Mouse (Mus musculus) intestine, postnatal 0 days (tissue): ENCODE measurements around the gene Sost. TPM values are rescaled to one million over a fixed set of nuclear protein-coding genes. Genes with fewer than 3 reads are reported as not detected.
A peak's percentile ranks its signal among the peaks of the same experiment; 100 is the strongest.

Source experiments
- ATAC-seq: fragments of 200-750 bp; cut with Nextera tagmentation; 2 replicates; pipeline ENCODE4 v1.8.0; 2017; ENCODE audit warnings: mild to moderate bottlenecking, moderate TSS enrichment, moderate library complexity
- H3K27ac ChIP-seq: fragments of 300-500 bp; sonication (generic); 2 replicates; pipeline ENCODE4 v1.5.1; 2014; ENCODE audit warnings: mild to moderate bottlenecking, low read depth, low read length, moderate library complexity
- H3K27me3 ChIP-seq: fragments of 300-500 bp; sonication (generic); replicated peaks from 2 replicates; pipeline ENCODE4 v1.6.1; 2014; ENCODE audit warnings: low read length, mixed read lengths; ENCODE audit not compliant: control insufficient read depth, insufficient read depth
- H3K36me3 ChIP-seq: fragments of 300-500 bp; sonication (generic); 2 replicates; pipeline ENCODE4 v1.6.1; 2014; ENCODE audit warnings: mild to moderate bottlenecking, moderate library complexity; ENCODE audit not compliant: control insufficient read depth, insufficient read depth
- H3K4me1 ChIP-seq: fragments of 300-500 bp; sonication (generic); replicated peaks from 2 replicates; pipeline ENCODE4 v1.6.1; 2014; ENCODE audit warnings: antibody characterized with exemption, low read length, mixed read lengths; ENCODE audit not compliant: control insufficient read depth, insufficient read depth
- H3K4me2 ChIP-seq: fragments of 300-500 bp; sonication (generic); replicated peaks from 2 replicates; pipeline ENCODE4 v1.6.1; 2014; ENCODE audit warnings: low read depth, mild to moderate bottlenecking, moderate library complexity
- H3K4me3 ChIP-seq: fragments of 300-500 bp; sonication (generic); 2 replicates; pipeline ENCODE4 v1.5.1; 2014; ENCODE audit warnings: low read depth, low read length
- H3K9ac ChIP-seq: fragments of 300-500 bp; sonication (generic); 2 replicates; pipeline ENCODE4 v1.6.1; 2014; ENCODE audit warnings: mild to moderate bottlenecking, low read depth, low read length
- H3K9me3 ChIP-seq: fragments of 300-500 bp; sonication (generic); 2 replicates; pipeline ENCODE4 v1.6.1; 2016; ENCODE audit warnings: mixed run types; ENCODE audit not compliant: control insufficient read depth
- CTCF ChIP-seq: sonication (generic); IDR thresholded peaks from 2 replicates; pipeline ENCODE4 v1.5.1; 2016; ENCODE audit warnings: low read depth, mild to moderate bottlenecking, control low read depth, antibody characterized with exemption, moderate library complexity
- WGBS: fragments of 180-500 bp; shearing (Covaris S2); extraction: QIAGEN DNeasy Blood & Tissue Kit; methylation state at CpG from one replicate; pipeline ENCODE4 v1.1.7; 2014; 5-methylcytosine and 5-hydroxymethylcytosine counted together
- polyA plus RNA-seq: library from polyadenylated mRNA; unstranded; fragments of >200 nt; fragmentation: Nextera tagmentation; extraction: Ambion mirVana; gene quantifications from 2 replicates; pipeline ENCODE4 v1.2.1, GENCODE M21; 2015

The Sost gene
- polyA plus RNA-seq, 1 experiment from 2014 or later = not detected

- TF ChIP-seq CTCF = no peak
- WGBS = 79% methylated on average over 15 of the region's 15 CpGs
- no peaks in the 10 kb centered on the region for H3K9me3 ChIP-seq
- no peak overlapping the region for H3K4me2 ChIP-seq
- H3K36me3 ChIP-seq = no peaks in the 10 kb centered on the region; the same call in 1 of the 2 replicates
- H3K4me3 ChIP-seq = no peak overlapping the region
- no peaks in the 10 kb centered on the region for H3K27me3 ChIP-seq
- H3K9ac ChIP-seq = no peak overlapping the region
- no peaks in the 10 kb centered on the region for H3K4me1 ChIP-seq
- no peak for ATAC-seq
- H3K27ac ChIP-seq = no peak overlapping the region
These were observed 42.3 kb upstream of the Sost start for GRCm38 (mm10) chr11:102008954-102009637.

DNA sequence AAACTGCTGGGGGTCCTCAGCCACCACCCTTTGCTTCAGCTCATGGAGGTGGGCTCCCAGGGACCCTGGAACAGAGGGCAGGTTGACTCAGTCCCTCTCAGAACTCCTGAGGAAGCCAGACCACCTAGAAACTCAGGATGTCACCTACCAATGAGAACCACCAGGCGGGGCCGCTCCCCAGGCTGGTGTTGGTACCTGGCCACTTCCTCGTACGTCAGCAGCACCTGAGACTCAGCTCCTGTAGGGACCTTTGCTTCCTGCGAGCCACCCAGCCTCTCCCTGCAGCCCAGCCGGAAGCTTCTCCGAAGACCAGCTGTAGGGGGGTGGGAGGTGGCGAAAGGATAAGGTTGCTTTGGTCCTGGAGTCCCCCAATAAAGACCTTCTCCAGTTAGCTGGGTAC is 41.6 kb upstream of the Sost start:
- WGBS = 63% methylated on average over 8 of the region's 8 CpGs
- no peaks in the 10 kb centered on the region for H3K27me3 ChIP-seq
- H3K4me3 ChIP-seq = no peak overlapping the region
- ATAC-seq = peak; percentile 76
- no peaks in the 10 kb centered on the region for H3K9me3 ChIP-seq
- no peaks in the 10 kb centered on the region for H3K4me1 ChIP-seq
- no peak overlapping the region for H3K4me2 ChIP-seq
- H3K36me3 ChIP-seq = no peaks in the 10 kb centered on the region; the same call in 1 of the 2 replicates
- peak; percentile 61 for TF ChIP-seq CTCF
- no peak overlapping the region; the same call in 1 of the 2 replicates for H3K9ac ChIP-seq
- H3K27ac ChIP-seq = no peak overlapping the region

- 87% methylated on average over 5 of the region's 5 CpGs for WGBS
- ATAC-seq = no peak
- TF ChIP-seq CTCF = no peak
These were observed 39.9 kb upstream of the Sost start for GRCm38 (mm10) chr11:102006688-102007087.

GRCm38 (mm10) chr11:102006271-102006670 is 39.5 kb upstream of the Sost start:
- Histone ChIP-seq H3K4me3 (no peak overlapping the region), H3K36me3 (no peaks in the 10 kb centered on the region; the same call in 1 of the 2 replicates), H3K27ac (no peak overlapping the region), H3K9me3 (no peaks in the 10 kb centered on the region), H3K27me3 (no peaks in the 10 kb centered on the region), H3K4me1 (no peaks in the 10 kb centered on the region), H3K9ac (no peak overlapping the region), H3K4me2 (no peak overlapping the region)
- ATAC-seq = 0 out of 2 replicates have a peak, but pooled peaks have one; percentile 20
- no peak for TF ChIP-seq CTCF
- 44% methylated on average over 9 of the region's 9 CpGs for WGBS

More at GRCm38 (mm10) chr11:102006688-102007087, 39.9 kb upstream of the Sost start:
- Histone ChIP-seq H3K4me3 (no peak overlapping the region), H3K9me3 (no peaks in the 10 kb centered on the region), H3K27me3 (no peaks in the 10 kb centered on the region), H3K27ac (no peak overlapping the region), H3K36me3 (no peaks in the 10 kb centered on the region; the same call in 1 of the 2 replicates), H3K4me1 (no peaks in the 10 kb centered on the region), H3K4me2 (no peak overlapping the region), H3K9ac (no peak overlapping the region)

GRCm38 (mm10) chr11:102004251-102004650 is 37.4 kb upstream of the Sost start:
- ATAC-seq = no peak
- no peak overlapping the region; the same call in 1 of the 2 replicates for H3K27ac ChIP-seq

GRCm38 (mm10) chr11:101999466-101999865 is 32.7 kb upstream of the Sost start:
- Histone ChIP-seq H3K27me3 (no peaks in the 10 kb centered on the region), H3K36me3 (peaks cover 5% of the 10 kb centered on the region; the same call in 1 of the 2 replicates), H3K27ac (peak overlapping the region; percentile 68), H3K4me1 (no peaks in the 10 kb centered on the region), H3K4me3 (no peak overlapping the region), H3K9me3 (no peaks in the 10 kb centered on the region), H3K9ac (no peak overlapping the region), H3K4me2 (no peak overlapping the region)
- TF ChIP-seq CTCF = no peak
- WGBS = 40% methylated on average over 4 of the region's 4 CpGs
- ATAC-seq = peak; percentile 83

More at GRCm38 (mm10) chr11:102004251-102004650, 37.4 kb upstream of the Sost start:
- Histone ChIP-seq H3K27me3 (no peaks in the 10 kb centered on the region), H3K36me3 (peaks cover 5% of the 10 kb centered on the region; the same call in 1 of the 2 replicates), H3K4me2 (no peak overlapping the region), H3K4me3 (no peak overlapping the region), H3K4me1 (no peaks in the 10 kb centered on the region), H3K9me3 (no peaks in the 10 kb centered on the region), H3K9ac (no peak overlapping the region)
- 93% methylated on average over 8 of the region's 8 CpGs for WGBS
- peak; percentile 59 for TF ChIP-seq CTCF
